Mouse (Mus musculus): ENCODE measurements around the gene A730061H03Rik. TPM values are rescaled to one million over a fixed set of nuclear protein-coding genes. Genes with fewer than 3 reads are reported as not detected.

The A730061H03Rik gene
- polyA plus RNA-seq, 1 experiment from 2014 or later, result 1.1 TPM

DNA sequence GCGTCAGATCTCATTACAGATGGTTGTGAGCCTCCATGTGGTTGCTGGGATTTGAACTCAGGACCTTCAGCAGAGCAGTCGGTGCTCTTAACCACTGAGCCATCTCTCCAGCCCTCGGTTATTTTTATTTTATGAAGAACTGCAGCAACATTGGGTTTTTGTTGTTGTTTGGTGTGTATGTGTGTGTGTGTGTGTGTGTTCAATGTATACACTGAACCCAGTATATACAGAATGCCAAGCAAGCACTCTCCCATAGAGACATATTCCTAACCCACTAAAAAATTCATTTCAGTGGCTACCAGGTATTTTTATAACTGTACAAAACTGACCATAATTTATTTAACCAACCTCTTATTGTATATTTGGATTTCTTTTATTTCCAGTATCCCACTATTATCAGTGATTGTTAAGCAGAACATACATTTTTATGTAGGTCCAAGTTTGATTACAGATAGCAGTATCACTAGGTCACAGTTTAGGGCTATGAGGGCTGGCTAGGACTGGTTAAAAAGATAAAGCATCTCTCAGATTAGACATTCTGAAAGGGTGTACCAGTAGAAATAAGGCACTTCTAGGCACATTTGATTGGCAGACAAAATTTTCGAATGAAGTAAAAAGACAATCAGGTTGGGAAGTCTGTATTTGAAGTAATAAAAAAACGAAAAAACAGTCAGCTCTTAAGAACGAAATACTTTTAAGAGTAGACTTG, 1.3 kb downstream of the A730061H03Rik start:
- peak overlapping the region; percentile 73 for H3K9ac ChIP-seq
- H3K27me3 ChIP-seq, result no peaks in the 10 kb centered on the region
- peaks cover 24% of the 10 kb centered on the region for H3K4me1 ChIP-seq (replicated peaks)
- H3K9me3 ChIP-seq, result no peaks in the 10 kb centered on the region
- H3K27ac ChIP-seq (replicated peaks), result peak overlapping the region; percentile 98; the same call in 1 of the 2 replicates
- no peak for ATAC-seq (ENCODE audit: low FRiP score, low read depth)
- H3K4me2 ChIP-seq, result peak overlapping the region; percentile 68
- WGBS, result 62% methylated on average over 6 of the region's 6 CpGs
- peak overlapping the region; percentile 53 for H3K4me3 ChIP-seq
- H3K36me3 ChIP-seq, result peaks cover 2% of the 10 kb centered on the region; the same call in 1 of the 2 replicates

- Histone ChIP-seq H3K36me3 (no peaks in the 10 kb centered on the region), H3K9ac (no peak overlapping the region), H3K27me3 (no peaks in the 10 kb centered on the region), H3K4me2 (no peak overlapping the region), H3K4me3 (no peak overlapping the region), H3K9me3 (no peaks in the 10 kb centered on the region), H3K27ac (replicated peaks) (no peak overlapping the region), H3K4me1 (replicated peaks) (peaks cover 24% of the 10 kb centered on the region)
- ATAC-seq (ENCODE audit: low FRiP score, low read depth), result no peak
- WGBS, result 89% methylated on average over 3 of the region's 3 CpGs
These were observed 2.6 kb downstream of the A730061H03Rik start for GRCm38 (mm10) chr14:55557587-55557986.

- H3K4me1 ChIP-seq (replicated peaks), result peaks cover 18% of the 10 kb centered on the region
- H3K27me3 ChIP-seq, result no peaks in the 10 kb centered on the region
- no peak overlapping the region for H3K27ac ChIP-seq (replicated peaks)
- no peak for ATAC-seq (ENCODE audit: low FRiP score, low read depth)
- no peak overlapping the region for H3K9ac ChIP-seq
- WGBS, result 28% methylated on average over 5 of the region's 5 CpGs
- no peaks in the 10 kb centered on the region for H3K9me3 ChIP-seq
- no peak overlapping the region for H3K4me3 ChIP-seq
- no peak overlapping the region for H3K4me2 ChIP-seq
- H3K36me3 ChIP-seq, result no peaks in the 10 kb centered on the region
These were observed 3.2 kb downstream of the A730061H03Rik start for GRCm38 (mm10) chr14:55557003-55557402.

- H3K36me3 ChIP-seq, result no peaks in the 10 kb centered on the region
- ATAC-seq (ENCODE audit: low FRiP score, low read depth), result no peak
- H3K4me1 ChIP-seq (replicated peaks), result peaks cover 7% of the 10 kb centered on the region
- H3K27ac ChIP-seq (replicated peaks), result no peak overlapping the region
- 86% methylated on average over 3 of the region's 3 CpGs for WGBS
- H3K4me2 ChIP-seq, result no peak overlapping the region
- H3K27me3 ChIP-seq, result no peaks in the 10 kb centered on the region
- H3K9me3 ChIP-seq, result no peaks in the 10 kb centered on the region
- no peak overlapping the region for H3K4me3 ChIP-seq
- no peak overlapping the region for H3K9ac ChIP-seq
These were observed 4.4 kb downstream of the A730061H03Rik start for GRCm38 (mm10) chr14:55555788-55556187.

- Histone ChIP-seq H3K36me3 (no peaks in the 10 kb centered on the region), H3K9me3 (no peaks in the 10 kb centered on the region), H3K4me2 (no peak overlapping the region), H3K27me3 (no peaks in the 10 kb centered on the region), H3K9ac (no peak overlapping the region), H3K4me1 (replicated peaks) (peaks cover 7% of the 10 kb centered on the region), H3K27ac (replicated peaks) (no peak overlapping the region), H3K4me3 (no peak overlapping the region)
- ATAC-seq (ENCODE audit: low FRiP score, low read depth), result no peak
These were observed 5.6 kb downstream of the A730061H03Rik start for GRCm38 (mm10) chr14:55554635-55555034.

- no peak overlapping the region for H3K4me2 ChIP-seq
- WGBS, result 92% methylated on average over 8 of the region's 8 CpGs
- no peak overlapping the region for H3K4me3 ChIP-seq
- H3K27me3 ChIP-seq, result no peaks in the 10 kb centered on the region
- H3K4me1 ChIP-seq (replicated peaks), result no peaks in the 10 kb centered on the region
- H3K27ac ChIP-seq (replicated peaks), result no peak overlapping the region
- no peaks in the 10 kb centered on the region for H3K9me3 ChIP-seq
- ATAC-seq (ENCODE audit: low FRiP score, low read depth), result no peak
- no peak overlapping the region for H3K9ac ChIP-seq
- H3K36me3 ChIP-seq, result peaks cover 11% of the 10 kb centered on the region
These were observed 8.4 kb downstream of the A730061H03Rik start for GRCm38 (mm10) chr14:55551794-55552193.

DNA sequence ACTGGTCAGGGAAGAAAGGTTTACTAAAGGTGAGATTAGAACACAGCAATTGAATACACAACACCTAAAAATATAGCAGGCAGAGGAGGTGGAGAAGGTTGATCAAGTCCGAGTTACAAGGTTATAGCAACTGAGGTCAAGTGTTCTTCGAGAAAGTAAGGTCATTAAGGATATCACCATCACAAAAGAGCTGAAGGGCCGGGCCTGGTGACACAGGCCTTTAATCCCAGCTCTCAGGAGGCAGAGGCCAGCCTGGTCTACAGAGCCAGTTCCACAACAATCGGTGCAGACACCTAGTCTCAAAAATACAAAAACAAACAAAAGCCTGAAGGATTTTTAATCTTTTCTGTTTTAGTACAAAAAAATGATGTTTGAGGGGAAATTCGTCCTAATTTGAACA, 8.9 kb downstream of the A730061H03Rik start:
- no peaks in the 10 kb centered on the region for H3K9me3 ChIP-seq
- 67% methylated on average over 5 of the region's 5 CpGs for WGBS

GRCm38 (mm10) chr14:55550191-55550590, 10.0 kb downstream of the A730061H03Rik start:
- no peak overlapping the region for H3K4me2 ChIP-seq
- no peaks in the 10 kb centered on the region for H3K9me3 ChIP-seq
- H3K9ac ChIP-seq, result no peak overlapping the region
- H3K36me3 ChIP-seq, result peaks cover 20% of the 10 kb centered on the region
- 81% methylated on average over 6 of the region's 6 CpGs for WGBS
- H3K27me3 ChIP-seq, result no peaks in the 10 kb centered on the region
- no peak overlapping the region for H3K4me3 ChIP-seq
- H3K4me1 ChIP-seq (replicated peaks), result no peaks in the 10 kb centered on the region
- H3K27ac ChIP-seq (replicated peaks), result no peak overlapping the region
- no peak for ATAC-seq (ENCODE audit: low FRiP score, low read depth)

More for the DNA sequence above, 8.9 kb downstream of the A730061H03Rik start:
- ATAC-seq (ENCODE audit: low FRiP score, low read depth), result no peak
- no peak overlapping the region for H3K4me3 ChIP-seq
- no peak overlapping the region for H3K27ac ChIP-seq (replicated peaks)
- no peak overlapping the region for H3K9ac ChIP-seq
- H3K27me3 ChIP-seq, result no peaks in the 10 kb centered on the region
- no peak overlapping the region for H3K4me2 ChIP-seq
- H3K36me3 ChIP-seq, result peaks cover 14% of the 10 kb centered on the region
- H3K4me1 ChIP-seq (replicated peaks), result no peaks in the 10 kb centered on the region

GRCm38 (mm10) chr14:55544334-55544733, 15.9 kb downstream of the A730061H03Rik start:
- Histone ChIP-seq H3K4me3 (no peak overlapping the region), H3K4me1 (replicated peaks) (peaks cover 28% of the 10 kb centered on the region), H3K4me2 (no peak overlapping the region), H3K27me3 (no peaks in the 10 kb centered on the region), H3K9me3 (no peaks in the 10 kb centered on the region), H3K36me3 (peaks cover 27% of the 10 kb centered on the region), H3K27ac (replicated peaks) (no peak overlapping the region), H3K9ac (no peak overlapping the region)
- WGBS, result 59% methylated on average over 9 of the region's 9 CpGs
- ATAC-seq (ENCODE audit: low FRiP score, low read depth), result no peak

- 96% methylated on average over 12 of the region's 12 CpGs for WGBS
- Histone ChIP-seq H3K9ac (no peak overlapping the region), H3K4me2 (no peak overlapping the region), H3K4me3 (no peak overlapping the region), H3K9me3 (no peaks in the 10 kb centered on the region), H3K27ac (replicated peaks) (no peak overlapping the region), H3K36me3 (peaks cover 16% of the 10 kb centered on the region; the same call in 1 of the 2 replicates), H3K27me3 (no peaks in the 10 kb centered on the region), H3K4me1 (replicated peaks) (peaks cover 28% of the 10 kb centered on the region)
- no peak for ATAC-seq (ENCODE audit: low FRiP score, low read depth)
These were observed 17.9 kb downstream of the A730061H03Rik start for GRCm38 (mm10) chr14:55542268-55542667.

GRCm38 (mm10) chr14:55540787-55541321, 19.4 kb downstream of the A730061H03Rik start:
- WGBS, result 6% methylated on average over 10 of the region's 10 CpGs
- H3K27me3 ChIP-seq, result no peaks in the 10 kb centered on the region

GRCm38 (mm10) chr14:55540067-55540786, 20.0 kb downstream of the A730061H03Rik start, which contains the start of gene Pck2:
Pck2 (plus strand) TSS chr14:55540266.
- H3K9me3 ChIP-seq, result no peaks in the 10 kb centered on the region
- peak; percentile 90 for ATAC-seq (ENCODE audit: low FRiP score, low read depth)
- H3K4me3 ChIP-seq, result peak within 1 kb of the TSS; percentile 50
- H3K4me1 ChIP-seq (replicated peaks), result peaks cover 28% of the 10 kb centered on the region
- H3K4me2 ChIP-seq, result peak within 1 kb of the TSS; percentile 69
- H3K27me3 ChIP-seq, result no peaks in the 10 kb centered on the region
- H3K27ac ChIP-seq (replicated peaks), result peak within 1 kb of the TSS; percentile 84
- WGBS, result under 1% methylated on average over 31 of the region's 32 CpGs
- peaks cover 7% of the 10 kb centered on the region; the same call in 1 of the 2 replicates for H3K36me3 ChIP-seq
- H3K9ac ChIP-seq, result peak within 1 kb of the TSS; percentile 62

More at GRCm38 (mm10) chr14:55540787-55541321, 19.4 kb downstream of the A730061H03Rik start:
- peak overlapping the region; percentile 69 for H3K4me2 ChIP-seq
- no peaks in the 10 kb centered on the region for H3K9me3 ChIP-seq
- peak overlapping the region; percentile 50 for H3K4me3 ChIP-seq
- H3K9ac ChIP-seq, result peak overlapping the region; percentile 62
- peaks cover 28% of the 10 kb centered on the region for H3K4me1 ChIP-seq (replicated peaks)
- peak overlapping the region; percentile 84 for H3K27ac ChIP-seq (replicated peaks)
- ATAC-seq (ENCODE audit: low FRiP score, low read depth), result peak; percentile 58
- H3K36me3 ChIP-seq, result peaks cover 8% of the 10 kb centered on the region; the same call in 1 of the 2 replicates
